Mouse (Mus musculus) erythroblast, adult 5-6 weeks (primary cell): ENCODE results near the gene Dcun1d2. TPM values are rescaled to one million over a fixed set of nuclear protein-coding genes. Genes with fewer than 3 reads are reported as not detected.
A peak's percentile ranks its signal among the peaks of the same experiment; 100 is the strongest.

ENCODE experiments used
- ATAC-seq: replicated peaks from 2 replicates; pipeline ENCODE4 v1.8.0; 2016; ENCODE audit warnings: moderate number of reproducible peaks, mild to moderate bottlenecking, moderate TSS enrichment, inconsistent platforms; ENCODE audit not compliant: poor library complexity, low FRiP score, severe bottlenecking
- total RNA-seq, 2 experiments: library from RNA; stranded (forward) in 1 of 2; stranded (reverse) in 1 of 2; fragments of 150-400 nt in 1 of 2; fragments of 200-764, 138-1000 nt in 1 of 2; gene quantifications; 2 replicates each; pipeline versions ENCODE4 v1.2.3 to v1.2.4; 2015 to 2017; ENCODE audit warnings: low replicate concordance in 2 of 2

The Dcun1d2 gene
- total RNA-seq, 2 experiments from 2014 or later, result 5.4 to 9.2 TPM

- ATAC-seq, result peak; percentile 88
Measured at GRCm38 (mm10) chr8:13213479-13214268, 74.3 kb downstream of the Dcun1d2 start.

GRCm38 (mm10) chr8:13209770-13210169 lies 78.2 kb downstream of the Dcun1d2 start:
- no peak for ATAC-seq

- ATAC-seq, result peak; percentile 70
Measured at GRCm38 (mm10) chr8:13208627-13209355, 79.1 kb downstream of the Dcun1d2 start.

- ATAC-seq, result no peak
Measured at GRCm38 (mm10) chr8:13206290-13206689, 81.6 kb downstream of the Dcun1d2 start.

Other genes with a start within 250 kb of the Dcun1d2 start
- not detected in 2 replicates for gene Proz, start 227.2 kb downstream of the Dcun1d2 start, total RNA-seq (2015; ENCODE audit: low replicate concordance)
- not detected in 2 replicates for gene Proz, start 227.2 kb downstream of the Dcun1d2 start, total RNA-seq (2017; ENCODE audit: low replicate concordance)
- gene Pcid2, start 182.7 kb downstream of the Dcun1d2 start, total RNA-seq (2015; ENCODE audit: low replicate concordance), result 7.5 and 8.6 TPM in 2 replicates
- 7.8 and 12.1 TPM in 2 replicates for gene Pcid2, start 182.7 kb downstream of the Dcun1d2 start, total RNA-seq (2017; ENCODE audit: low replicate concordance)
- gene Cul4a, start 182.5 kb downstream of the Dcun1d2 start, total RNA-seq (2015; ENCODE audit: low replicate concordance), result 390 and 405 TPM in 2 replicates
- gene Cul4a, start 182.5 kb downstream of the Dcun1d2 start, total RNA-seq (2017; ENCODE audit: low replicate concordance), result 552 and 664 TPM in 2 replicates
- gene Lamp1, start 129.0 kb downstream of the Dcun1d2 start, total RNA-seq (2015; ENCODE audit: low replicate concordance), result 101 and 131 TPM in 2 replicates
- gene Lamp1, start 129.0 kb downstream of the Dcun1d2 start, total RNA-seq (2017; ENCODE audit: low replicate concordance), result 103 and 130 TPM in 2 replicates
- 5.0 and 6.3 TPM in 2 replicates for gene Grtp1, start 87.5 kb downstream of the Dcun1d2 start, total RNA-seq (2015; ENCODE audit: low replicate concordance)
- 1.6 and 4.3 TPM in 2 replicates for gene Grtp1, start 87.5 kb downstream of the Dcun1d2 start, total RNA-seq (2017; ENCODE audit: low replicate concordance)
- not detected in 2 replicates for gene Adprhl1, start 34.0 kb downstream of the Dcun1d2 start, total RNA-seq (2015; ENCODE audit: low replicate concordance)
- gene Adprhl1, start 34.0 kb downstream of the Dcun1d2 start, total RNA-seq (2017; ENCODE audit: low replicate concordance), result 0.43 TPM in 1 of 2 replicates, not detected in the other
- 7.1 and 12.3 TPM in 2 replicates for gene Tmco3, start 59 bp upstream of the Dcun1d2 start, total RNA-seq (2015; ENCODE audit: low replicate concordance)
- 6.1 and 9.4 TPM in 2 replicates for gene Tmco3, start 59 bp upstream of the Dcun1d2 start, total RNA-seq (2017; ENCODE audit: low replicate concordance)
- gene Tfdp1, start 50.6 kb upstream of the Dcun1d2 start, total RNA-seq (2015; ENCODE audit: low replicate concordance), result 90.5 and 105 TPM in 2 replicates
- gene Tfdp1, start 50.6 kb upstream of the Dcun1d2 start, total RNA-seq (2017; ENCODE audit: low replicate concordance), result 73.9 and 76.0 TPM in 2 replicates
- gene Atp4b, start 108.7 kb upstream of the Dcun1d2 start, total RNA-seq (2015; ENCODE audit: low replicate concordance), result not detected in 2 replicates
- not detected in 2 replicates for gene Atp4b, start 108.7 kb upstream of the Dcun1d2 start, total RNA-seq (2017; ENCODE audit: low replicate concordance)
- gene Grk1, start 117.0 kb upstream of the Dcun1d2 start, total RNA-seq (2015; ENCODE audit: low replicate concordance), result not detected in 2 replicates
- gene Grk1, start 117.0 kb upstream of the Dcun1d2 start, total RNA-seq (2017; ENCODE audit: low replicate concordance), result 0.28 and 0.34 TPM in 2 replicates
- not detected in 2 replicates for gene Tmem255b, start 147.1 kb upstream of the Dcun1d2 start, total RNA-seq (2015; ENCODE audit: low replicate concordance)
- not detected in 2 replicates for gene Tmem255b, start 147.1 kb upstream of the Dcun1d2 start, total RNA-seq (2017; ENCODE audit: low replicate concordance)
- gene Gas6, start 206.4 kb upstream of the Dcun1d2 start, total RNA-seq (2015; ENCODE audit: low replicate concordance), result not detected in 2 replicates
- 0.09 and 3.1 TPM in 2 replicates for gene Gas6, start 206.4 kb upstream of the Dcun1d2 start, total RNA-seq (2017; ENCODE audit: low replicate concordance)